Mouse (Mus musculus): ENCODE measurements around the gene Gm12216. TPM values are rescaled to one million over a fixed set of nuclear protein-coding genes. Genes with fewer than 3 reads are reported as not detected.
A peak's percentile ranks its signal among the peaks of the same experiment; 100 is the strongest.

Gene Gm12216
- polyA plus RNA-seq, 2 experiments = 0.14 to 0.15 TPM

GRCm38 (mm10) chr11:53736771-53737572, 122.1 kb downstream of the Gm12216 start:
- H3K27me3 ChIP-seq (ENCODE audit: control insufficient read depth, insufficient read depth, low read length) = no peaks in the 10 kb centered on the region
- peak; percentile 58 to 66 (median 60) for DNase-seq (ENCODE audit: low read depth in 3 of 3, low spot score in 3 of 3)
- no peak for TF ChIP-seq EP300 (IDR thresholded peaks at IDR 0.05; ENCODE audit: low read depth)
- TF ChIP-seq CTCF (IDR thresholded peaks at IDR 0.05; ENCODE audit: low read depth) = peak; percentile 88
- WGBS (ENCODE audit: insufficient replicate concordance) = 33% methylated on average over 14 of the region's 14 CpGs
- H3K9me3 ChIP-seq (ENCODE audit: control insufficient read depth, low read length) = no peaks in the 10 kb centered on the region
- no peak overlapping the region for H3K4me3 ChIP-seq (ENCODE audit: insufficient read depth in 1 of 2, low read depth in 2 of 2, low read length in 2 of 2)
- peak; percentile 63 for ATAC-seq (ENCODE audit: insufficient read depth)
- no peak overlapping the region for H3K4me2 ChIP-seq (ENCODE audit: low read depth)
- H3K27ac ChIP-seq = no peak overlapping the region
- H3K4me1 ChIP-seq (replicated peaks; ENCODE audit: control insufficient read depth in 2 of 2, insufficient read depth in 2 of 2, low read length in 1 of 2) = no peaks in the 10 kb centered on the region
- H3K9ac ChIP-seq (replicated peaks) = no peak overlapping the region
- no peaks in the 10 kb centered on the region for H3K36me3 ChIP-seq (replicated peaks; ENCODE audit: control insufficient read depth, insufficient read depth, low read depth)

GRCm38 (mm10) chr11:53735682-53736245, 123.3 kb downstream of the Gm12216 start:
- ATAC-seq (ENCODE audit: insufficient read depth) (0 out of 2 replicates have a peak, but pooled peaks have one; percentile 48), DNase-seq (ENCODE audit: low read depth in 3 of 3, low spot score in 3 of 3) (peak; percentile 54 to 58 (median 55))
- 24% methylated on average over 17 of the region's 17 CpGs for WGBS (ENCODE audit: insufficient replicate concordance)
- H3K4me1 ChIP-seq (replicated peaks; ENCODE audit: control insufficient read depth in 2 of 2, insufficient read depth in 2 of 2, low read length in 1 of 2) = no peaks in the 10 kb centered on the region
- peak overlapping the region; percentile 52 for H3K4me2 ChIP-seq (ENCODE audit: low read depth)
- no peak overlapping the region for H3K4me3 ChIP-seq (ENCODE audit: insufficient read depth in 1 of 2, low read depth in 2 of 2, low read length in 2 of 2)
- TF ChIP-seq CTCF (IDR thresholded peaks at IDR 0.05; ENCODE audit: low read depth) (peak; percentile 98), EP300 (IDR thresholded peaks at IDR 0.05; ENCODE audit: low read depth) (no peak)
- H3K27ac ChIP-seq = no peak overlapping the region
- no peaks in the 10 kb centered on the region for H3K27me3 ChIP-seq (ENCODE audit: control insufficient read depth, insufficient read depth, low read length)
- no peaks in the 10 kb centered on the region for H3K9me3 ChIP-seq (ENCODE audit: control insufficient read depth, low read length)
- no peaks in the 10 kb centered on the region for H3K36me3 ChIP-seq (replicated peaks; ENCODE audit: control insufficient read depth, insufficient read depth, low read depth)
- no peak overlapping the region for H3K9ac ChIP-seq (replicated peaks)

DNA sequence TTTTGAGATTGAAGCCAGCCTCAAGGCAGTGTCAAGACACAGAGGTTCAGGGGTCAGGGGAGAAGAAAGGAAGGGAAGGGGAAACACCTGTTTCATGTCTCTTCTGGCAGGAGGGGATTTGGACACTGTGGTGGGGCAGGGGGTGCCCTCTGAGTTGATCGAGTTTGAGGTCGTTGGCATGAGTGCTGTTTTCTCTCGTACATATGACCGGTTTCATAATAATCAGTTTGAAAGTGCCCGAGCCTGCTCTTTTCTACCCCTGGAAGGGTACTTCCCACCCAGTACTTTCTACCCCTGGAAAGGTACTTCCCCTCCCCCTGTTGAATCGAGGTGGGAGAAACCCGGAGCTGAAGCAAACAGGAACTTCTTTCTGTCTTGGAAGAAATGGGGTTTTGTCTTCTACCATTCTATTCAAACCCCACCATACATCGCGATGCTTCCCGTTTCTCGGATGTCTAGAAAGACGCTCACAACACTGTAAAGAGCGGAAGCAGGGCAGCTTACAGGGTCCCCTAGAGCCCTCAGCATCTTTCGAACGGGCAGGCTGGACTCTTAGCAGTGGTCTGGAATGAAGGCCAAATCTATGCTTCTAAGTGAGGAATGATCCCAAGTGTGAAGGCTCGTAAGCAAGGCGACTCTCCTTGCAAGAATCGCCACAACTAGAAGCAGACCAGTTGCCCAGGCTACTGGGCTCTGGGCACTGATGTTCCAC, 123.9 kb downstream of the Gm12216 start:
- no peak overlapping the region for H3K9ac ChIP-seq (replicated peaks)
- H3K4me2 ChIP-seq (ENCODE audit: low read depth) = peak overlapping the region; percentile 52; the same call in 1 of the 2 replicates
- 46% methylated on average over 18 of the region's 18 CpGs for WGBS (ENCODE audit: insufficient replicate concordance)
- H3K27me3 ChIP-seq (ENCODE audit: control insufficient read depth, insufficient read depth, low read length) = no peaks in the 10 kb centered on the region
- ATAC-seq (ENCODE audit: insufficient read depth) (no peak), DNase-seq (ENCODE audit: low read depth in 3 of 3, low spot score in 3 of 3) (no peak)
- no peaks in the 10 kb centered on the region for H3K9me3 ChIP-seq (ENCODE audit: control insufficient read depth, low read length)
- H3K4me3 ChIP-seq (ENCODE audit: insufficient read depth in 1 of 2, low read depth in 2 of 2, low read length in 2 of 2) = no peak overlapping the region
- H3K4me1 ChIP-seq (replicated peaks; ENCODE audit: control insufficient read depth in 2 of 2, insufficient read depth in 2 of 2, low read length in 1 of 2) = no peaks in the 10 kb centered on the region
- H3K36me3 ChIP-seq (replicated peaks; ENCODE audit: control insufficient read depth, insufficient read depth, low read depth) = no peaks in the 10 kb centered on the region
- TF ChIP-seq EP300 (IDR thresholded peaks at IDR 0.05; ENCODE audit: low read depth) = no peak
- no peak for TF ChIP-seq CTCF (IDR thresholded peaks at IDR 0.05; ENCODE audit: low read depth)
- H3K27ac ChIP-seq = no peak overlapping the region

DNA sequence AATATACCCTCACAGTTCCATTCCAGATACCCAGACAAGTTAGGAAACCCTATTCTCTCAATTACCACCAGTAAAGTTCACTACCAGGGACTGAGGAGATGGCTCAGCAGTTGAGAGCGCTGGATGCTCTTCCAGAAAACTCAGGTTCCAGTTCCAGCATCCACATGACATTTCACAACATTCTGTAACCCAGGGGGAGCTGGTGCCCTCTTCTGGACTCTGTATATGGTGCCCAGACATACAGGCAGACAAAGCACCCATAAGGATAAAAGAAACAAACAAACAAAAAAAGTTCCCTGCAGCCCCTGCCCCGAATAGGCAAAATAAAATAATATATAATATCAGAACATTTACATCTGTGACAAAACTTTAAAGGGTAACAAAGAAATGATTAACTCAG, 124.6 kb downstream of the Gm12216 start:
- Histone ChIP-seq H3K4me1 (replicated peaks; ENCODE audit: control insufficient read depth in 2 of 2, insufficient read depth in 2 of 2, low read length in 1 of 2) (no peaks in the 10 kb centered on the region), H3K4me2 (ENCODE audit: low read depth) (no peak overlapping the region), H3K4me3 (ENCODE audit: insufficient read depth in 1 of 2, low read depth in 2 of 2, low read length in 2 of 2) (no peak overlapping the region), H3K36me3 (replicated peaks; ENCODE audit: control insufficient read depth, insufficient read depth, low read depth) (no peaks in the 10 kb centered on the region), H3K27ac (no peak overlapping the region), H3K27me3 (ENCODE audit: control insufficient read depth, insufficient read depth, low read length) (no peaks in the 10 kb centered on the region), H3K9ac (replicated peaks) (no peak overlapping the region), H3K9me3 (ENCODE audit: control insufficient read depth, low read length) (no peaks in the 10 kb centered on the region)
- TF ChIP-seq CTCF (IDR thresholded peaks at IDR 0.05; ENCODE audit: low read depth) = 0 out of 2 replicates have a peak, but pooled peaks have one; percentile 11
- no peak for TF ChIP-seq EP300 (IDR thresholded peaks at IDR 0.05; ENCODE audit: low read depth)
- no peak for ATAC-seq (ENCODE audit: insufficient read depth)
- WGBS (ENCODE audit: insufficient replicate concordance) = 52% methylated on average over 2 of the region's 2 CpGs
- DNase-seq (ENCODE audit: low read depth in 3 of 3, low spot score in 3 of 3) = no peak

- Histone ChIP-seq H3K4me1 (replicated peaks; ENCODE audit: control insufficient read depth in 2 of 2, insufficient read depth in 2 of 2, low read length in 1 of 2) (no peaks in the 10 kb centered on the region), H3K36me3 (replicated peaks; ENCODE audit: control insufficient read depth, insufficient read depth, low read depth) (no peaks in the 10 kb centered on the region), H3K4me2 (ENCODE audit: low read depth) (no peak overlapping the region), H3K9me3 (ENCODE audit: control insufficient read depth, low read length) (no peaks in the 10 kb centered on the region), H3K27ac (no peak overlapping the region), H3K4me3 (ENCODE audit: insufficient read depth in 1 of 2, low read depth in 2 of 2, low read length in 2 of 2) (no peak overlapping the region), H3K9ac (replicated peaks) (no peak overlapping the region), H3K27me3 (ENCODE audit: control insufficient read depth, insufficient read depth, low read length) (no peaks in the 10 kb centered on the region)
- DNase-seq (ENCODE audit: low read depth in 3 of 3, low spot score in 3 of 3) (no peak), ATAC-seq (ENCODE audit: insufficient read depth) (no peak)
- WGBS (ENCODE audit: insufficient replicate concordance) = 70% methylated on average over 7 of the region's 7 CpGs
- TF ChIP-seq EP300 (IDR thresholded peaks at IDR 0.05; ENCODE audit: low read depth) = no peak
- peak; percentile 47; the same call in 1 of the 2 replicates for TF ChIP-seq CTCF (IDR thresholded peaks at IDR 0.05; ENCODE audit: low read depth)
These were observed 125.2 kb downstream of the Gm12216 start for GRCm38 (mm10) chr11:53733824-53734223.

Small RNA genes lying within 50 kb of the gene (microRNA-seq; reads per million reads assigned to microRNA genes)
- gene Mir7671 = not detected

Other genes starting within 250 kb of the Gm12216 start
- gene Il4, start 240.6 kb downstream of the Gm12216 start, polyA plus RNA-seq (2012; rRNA removed) = 0.26 and 0.27 TPM in 2 replicates
- gene Il4, start 240.6 kb downstream of the Gm12216 start, polyA plus RNA-seq (2014; fragmentation: Nextera tagmentation; extraction: Ambion mirVana) = 0.61 and 0.73 TPM in 2 replicates
- gene Il13, start 224.6 kb downstream of the Gm12216 start, polyA plus RNA-seq (2012; rRNA removed) = 0.04 TPM in 1 of 2 replicates, not detected in the other
- gene Il13, start 224.6 kb downstream of the Gm12216 start, polyA plus RNA-seq (2014; fragmentation: Nextera tagmentation; extraction: Ambion mirVana) = not detected in 2 replicates
- gene Rad50, start 151.9 kb downstream of the Gm12216 start, polyA plus RNA-seq (2012; rRNA removed) = 3.1 and 5.1 TPM in 2 replicates
- gene Rad50, start 151.9 kb downstream of the Gm12216 start, polyA plus RNA-seq (2014; fragmentation: Nextera tagmentation; extraction: Ambion mirVana) = 10.0 and 10.3 TPM in 2 replicates
- not detected in 2 replicates for gene Il5, start 138.5 kb downstream of the Gm12216 start, polyA plus RNA-seq (2012; rRNA removed)
- not detected in 2 replicates for gene Il5, start 138.5 kb downstream of the Gm12216 start, polyA plus RNA-seq (2014; fragmentation: Nextera tagmentation; extraction: Ambion mirVana)
- 5.0 and 8.1 TPM in 2 replicates for gene Irf1, start 89.2 kb downstream of the Gm12216 start, polyA plus RNA-seq (2012; rRNA removed)
- gene Irf1, start 89.2 kb downstream of the Gm12216 start, polyA plus RNA-seq (2014; fragmentation: Nextera tagmentation; extraction: Ambion mirVana) = 5.4 and 9.1 TPM in 2 replicates
- gene Gm17334, start 86.1 kb downstream of the Gm12216 start, polyA plus RNA-seq (2012; rRNA removed) = not detected in 2 replicates
- not detected in 2 replicates for gene Gm17334, start 86.1 kb downstream of the Gm12216 start, polyA plus RNA-seq (2014; fragmentation: Nextera tagmentation; extraction: Ambion mirVana)
- 1.5 and 1.7 TPM in 2 replicates for gene Slc22a5, start 32.4 kb upstream of the Gm12216 start, polyA plus RNA-seq (2012; rRNA removed)
- gene Slc22a5, start 32.4 kb upstream of the Gm12216 start, polyA plus RNA-seq (2014; fragmentation: Nextera tagmentation; extraction: Ambion mirVana) = 1.9 and 2.6 TPM in 2 replicates
- gene Slc22a21, start 121.1 kb upstream of the Gm12216 start, polyA plus RNA-seq (2012; rRNA removed) = 2.0 and 2.8 TPM in 2 replicates
- 1.3 and 1.7 TPM in 2 replicates for gene Slc22a21, start 121.1 kb upstream of the Gm12216 start, polyA plus RNA-seq (2014; fragmentation: Nextera tagmentation; extraction: Ambion mirVana)
- 21.1 and 24.4 TPM in 2 replicates for gene Slc22a4, start 168.8 kb upstream of the Gm12216 start, polyA plus RNA-seq (2012; rRNA removed)
- gene Slc22a4, start 168.8 kb upstream of the Gm12216 start, polyA plus RNA-seq (2014; fragmentation: Nextera tagmentation; extraction: Ambion mirVana) = 34.0 and 35.6 TPM in 2 replicates
- 2.4 and 2.8 TPM in 2 replicates for gene Pdlim4, start 209.8 kb upstream of the Gm12216 start, polyA plus RNA-seq (2012; rRNA removed)
- 2.1 and 2.8 TPM in 2 replicates for gene Pdlim4, start 209.8 kb upstream of the Gm12216 start, polyA plus RNA-seq (2014; fragmentation: Nextera tagmentation; extraction: Ambion mirVana)
- gene P4ha2, start 240.8 kb upstream of the Gm12216 start, polyA plus RNA-seq (2012; rRNA removed) = 1.4 and 1.7 TPM in 2 replicates
- 1.8 and 2.2 TPM in 2 replicates for gene P4ha2, start 240.8 kb upstream of the Gm12216 start, polyA plus RNA-seq (2014; fragmentation: Nextera tagmentation; extraction: Ambion mirVana)

Data from liver, embryonic 14.5 days (tissue).